13 mouse cellular contexts compared by ENCODE assay signal in genomic region chr3:41531541-41531940, GRCm38 (mm10). TPM values are rescaled to one million over a fixed set of nuclear protein-coding genes. Genes with fewer than 3 reads are reported as not detected.
A peak's percentile ranks its signal among the peaks of the same experiment; 100 is the strongest.
DNase-seq lines count a peak whose midpoint lies in the region; ATAC-seq and TF ChIP-seq lines count a peak whose summit lies in the region.
"Had no signal": no experiment of that assay in that cellular context is flagged by ENCODE, and none has a peak within 500 bp of the region (broad histone marks: within the 10 kb centered on the region; RNA-seq: fewer than 3 reads in every experiment).

No protein-coding gene starts in this region.

- no peak overlapping the region for H3K4me3 ChIP-seq in heart, embryonic 11.5 days (ENCODE audit: low read depth, low read length)
- no peak overlapping the region for H3K4me3 ChIP-seq in left cerebral cortex, adult 2 months
- no peak overlapping the region for H3K4me3 ChIP-seq in limb, embryonic 13.5 days
- H3K4me3 ChIP-seq: heart, embryonic 13.5 days; liver, embryonic 15.5 days; midbrain, embryonic 12.5 days had no signal

- H3K27ac ChIP-seq in heart, embryonic 11.5 days (ENCODE audit: low read depth, low read length): no peak overlapping the region
- H3K27ac ChIP-seq in left cerebral cortex, adult 2 months: no peak overlapping the region
- no peak overlapping the region for H3K27ac ChIP-seq in limb, embryonic 13.5 days
- H3K27ac ChIP-seq: heart, embryonic 13.5 days; liver, embryonic 15.5 days; midbrain, embryonic 12.5 days had no signal

- H3K36me3 ChIP-seq in heart, embryonic 11.5 days (ENCODE audit: control insufficient read depth, insufficient read depth, low read length): no peaks in the 10 kb centered on the region
- H3K36me3 ChIP-seq in limb, embryonic 13.5 days: no peaks in the 10 kb centered on the region
- H3K36me3 ChIP-seq: heart, embryonic 13.5 days; liver, embryonic 15.5 days; midbrain, embryonic 12.5 days had no signal

- H3K27me3 ChIP-seq in heart, embryonic 11.5 days (ENCODE audit: control insufficient read depth, insufficient read depth, low read length): no peaks in the 10 kb centered on the region
- H3K27me3 ChIP-seq in limb, embryonic 13.5 days: no peaks in the 10 kb centered on the region
- H3K27me3 ChIP-seq: heart, embryonic 13.5 days; liver, embryonic 15.5 days; midbrain, embryonic 12.5 days had no signal

- intact Hi-C loops in left cerebral cortex, postnatal 4 days (cut with DNase I): no loop called here
- intact Hi-C loops in left cerebral cortex, adult 2 months (cut with DNase I): no loop called here

- H3K4me1 ChIP-seq in heart, embryonic 11.5 days (ENCODE audit: control insufficient read depth, insufficient read depth, low read length): no peaks in the 10 kb centered on the region
- H3K4me1 ChIP-seq in limb, embryonic 13.5 days: peaks cover 4% of the 10 kb centered on the region; the same call in 1 of the 2 replicates
- H3K4me1 ChIP-seq: liver, embryonic 15.5 days; midbrain, embryonic 12.5 days had no signal

- ATAC-seq in heart, embryonic 11.5 days (replicated peaks; ENCODE audit: insufficient number of reproducible peaks, low FRiP score, low TSS enrichment): no peak
- no peak for ATAC-seq in limb, embryonic 13.5 days (ENCODE audit: low FRiP score, low read depth)
- ATAC-seq: forebrain, embryonic 16.5 days had no signal

- H3K9ac ChIP-seq in heart, embryonic 11.5 days (ENCODE audit: low read depth, low read length): no peak overlapping the region
- H3K9ac ChIP-seq in limb, embryonic 13.5 days: no peak overlapping the region
- H3K9ac ChIP-seq: heart, embryonic 13.5 days; liver, embryonic 15.5 days; midbrain, embryonic 12.5 days had no signal

- H3K9me3 ChIP-seq in heart, embryonic 11.5 days (replicated peaks; ENCODE audit: control insufficient read depth, low read length): no peaks in the 10 kb centered on the region
- H3K9me3 ChIP-seq in limb, embryonic 13.5 days: no peaks in the 10 kb centered on the region
- H3K9me3 ChIP-seq: heart, embryonic 13.5 days; liver, embryonic 15.5 days; midbrain, embryonic 12.5 days had no signal

- peak; percentile 32 to 42 for DNase-seq in heart, adult 18-20 months
- peak; percentile 26 for DNase-seq in left cerebral cortex, postnatal 4 days
- no peak for DNase-seq in left cerebral cortex, adult 2 months (ENCODE audit: extremely low spot score in 1 of 2, low spot score in 2 of 2)
- peak; percentile 24 for DNase-seq in gastrocnemius, adult 18-20 months (ENCODE audit: low spot score)
- DNase-seq in embryo, embryonic 10.5 days (ENCODE audit: low spot score): no peak
- DNase-seq in frontal cortex, postnatal 36 days (ENCODE audit: low spot score in 2 of 2): no peak
- DNase-seq: adrenal gland, postnatal 36 days had no signal

- no peak overlapping the region for H3K4me2 ChIP-seq in heart, embryonic 11.5 days
- 0 out of 2 replicates have a peak overlapping the region, but pooled peaks have one; percentile 7 for H3K4me2 ChIP-seq in limb, embryonic 13.5 days (replicated peaks)
- H3K4me2 ChIP-seq: heart, embryonic 13.5 days; liver, embryonic 15.5 days; midbrain, embryonic 12.5 days had no signal

- no peak for TF ChIP-seq CTCF in left cerebral cortex, adult 2 months (IDR thresholded peaks at IDR 0.05)

- 27% methylated on average over 8 of the region's 8 CpGs for WGBS in heart, embryonic 11.5 days (ENCODE audit: insufficient replicate concordance)
- WGBS in limb, embryonic 13.5 days: 16% methylated on average over 8 of the region's 8 CpGs

RNA-seq across cellular contexts. Expression of gene Jade1, which starts 24.0 kb away (rescaled TPM):
- 10 to 100 TPM; 28.5 to 32.3 TPM for total RNA-seq in heart, adult 18-20 months (2021)
- 12.0 and 13.8 TPM in 2 replicates for polyA plus RNA-seq in heart, embryonic 11.5 days (2014; fragmentation: Nextera tagmentation; extraction: Ambion mirVana)
- total RNA-seq in left cerebral cortex, postnatal 4 days (2021): 10 to 100 TPM; 29.0 to 29.4 TPM
- 10 to 100 TPM; 40.5 to 44.7 TPM for total RNA-seq in left cerebral cortex, adult 2 months (2021)
- 10 to 100 TPM; 17.7 to 19.4 TPM for total RNA-seq in gastrocnemius, adult 18-20 months (2021)
- 11.4 and 11.9 TPM in 2 replicates for polyA plus RNA-seq in limb, embryonic 13.5 days (2015; fragmentation: Nextera tagmentation; extraction: Ambion mirVana)

Comparison
In these comparisons a context has a peak if more than half of its experiments do, and no peak if none do; other contexts are left out.
1. DNase-seq: peak in heart, adult 18-20 months (2 of 2), left cerebral cortex, postnatal 4 days (single experiment) and gastrocnemius, adult 18-20 months (single experiment); none in left cerebral cortex, adult 2 months (0 of 2), embryo, embryonic 10.5 days (single experiment) and frontal cortex, postnatal 36 days (0 of 2).